Mouse (Mus musculus) embryonic facial prominence, embryonic 14.5 days (tissue): ENCODE measurements around the gene Nek7. TPM values are rescaled to one million over a fixed set of nuclear protein-coding genes. Genes with fewer than 3 reads are reported as not detected.

Experiments used
- ATAC-seq: fragments of 200-750 bp; cut with Nextera tagmentation; 2 replicates; pipeline ENCODE4 v1.8.0; 2017; ENCODE audit warnings: low read depth, moderate number of reproducible peaks, moderate TSS enrichment
- DNase-seq: peaks from one replicate; pipeline ENCODE4 v3.0.0-alpha.2; 2015; ENCODE audit warnings: low spot score
- H3K27ac ChIP-seq: fragments of 300-500 bp; sonication (generic); replicated peaks from 2 replicates; pipeline ENCODE4 v1.5.1; 2014; ENCODE audit warnings: low read depth, mild to moderate bottlenecking, low read length, moderate library complexity
- H3K27me3 ChIP-seq: fragments of 300-500 bp; sonication (generic); replicated peaks from 2 replicates; pipeline ENCODE4 v1.6.1; 2014; ENCODE audit warnings: low read length; ENCODE audit not compliant: control insufficient read depth, insufficient read depth
- H3K36me3 ChIP-seq: fragments of 300-500 bp; sonication (generic); 2 replicates; pipeline ENCODE4 v1.6.1; 2014; ENCODE audit warnings: low read length, mixed read lengths; ENCODE audit not compliant: control insufficient read depth, insufficient read depth
- H3K4me1 ChIP-seq: fragments of 300-500 bp; sonication (generic); 2 replicates; pipeline ENCODE4 v1.6.1; 2014; ENCODE audit warnings: antibody characterized with exemption, low read length; ENCODE audit not compliant: control insufficient read depth, insufficient read depth
- H3K4me2 ChIP-seq: fragments of 300-500 bp; sonication (generic); 2 replicates; pipeline ENCODE4 v1.6.1; 2014; ENCODE audit warnings: low read depth, mild to moderate bottlenecking, low read length, moderate library complexity, mixed read lengths
- H3K4me3 ChIP-seq: fragments of 300-500 bp; sonication (generic); 2 replicates; pipeline ENCODE4 v1.5.1; 2014; ENCODE audit warnings: low read depth, mild to moderate bottlenecking, low read length
- H3K9ac ChIP-seq: fragments of 300-500 bp; sonication (generic); 2 replicates; pipeline ENCODE4 v1.6.1; 2014; ENCODE audit warnings: low read depth, mild to moderate bottlenecking, low read length, moderate library complexity, mixed read lengths
- H3K9me3 ChIP-seq: fragments of 300-500 bp; sonication (generic); 2 replicates; pipeline ENCODE4 v1.6.1; 2016; ENCODE audit warnings: low read length; ENCODE audit not compliant: control insufficient read depth
- WGBS: fragments of 180-500 bp; shearing (Covaris S2); extraction: QIAGEN DNeasy Blood & Tissue Kit; methylation state at CpG from one replicate; pipeline ENCODE4 v1.1.7; 2014; 5-methylcytosine and 5-hydroxymethylcytosine counted together
- polyA plus RNA-seq: library from polyadenylated mRNA; unstranded; fragments of >200 nt; fragmentation: Nextera tagmentation; extraction: Ambion mirVana; gene quantifications from 2 replicates; pipeline ENCODE4 v1.2.1, GENCODE M21; 2014

Nek7 gene
- polyA plus RNA-seq, 1 experiment from 2014 or later: 38.4 TPM

DNA sequence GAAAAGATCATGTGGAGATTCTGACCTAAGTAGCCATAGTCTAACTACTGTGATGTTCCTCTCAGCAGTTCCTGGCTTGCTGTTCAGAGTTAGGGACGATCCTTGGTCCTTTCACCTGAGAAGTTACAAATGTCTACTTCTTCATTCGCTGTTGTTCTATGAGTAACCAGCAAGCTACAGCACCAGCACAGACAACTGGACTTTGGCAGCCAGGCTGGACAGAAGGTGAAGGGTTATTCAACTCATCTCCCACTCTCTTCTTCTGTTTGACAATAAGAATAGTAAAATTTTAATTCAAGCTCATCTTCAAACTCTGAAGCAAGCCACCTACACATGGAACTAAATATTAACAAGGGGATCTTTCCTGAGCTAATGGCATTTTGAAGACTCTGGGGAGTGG, 33.0 kb downstream of the Nek7 start:
- DNase-seq: no peak
- H3K36me3 ChIP-seq: no peaks in the 10 kb centered on the region
- H3K4me2 ChIP-seq: no peak overlapping the region
- H3K27ac ChIP-seq: no peak overlapping the region
- 92% methylated on average over 2 of the region's 2 CpGs for WGBS
- no peak overlapping the region for H3K9ac ChIP-seq
- H3K4me1 ChIP-seq: no peaks in the 10 kb centered on the region
- no peak overlapping the region for H3K4me3 ChIP-seq
- H3K27me3 ChIP-seq: no peaks in the 10 kb centered on the region
- no peaks in the 10 kb centered on the region for H3K9me3 ChIP-seq
- no peak for ATAC-seq

DNA sequence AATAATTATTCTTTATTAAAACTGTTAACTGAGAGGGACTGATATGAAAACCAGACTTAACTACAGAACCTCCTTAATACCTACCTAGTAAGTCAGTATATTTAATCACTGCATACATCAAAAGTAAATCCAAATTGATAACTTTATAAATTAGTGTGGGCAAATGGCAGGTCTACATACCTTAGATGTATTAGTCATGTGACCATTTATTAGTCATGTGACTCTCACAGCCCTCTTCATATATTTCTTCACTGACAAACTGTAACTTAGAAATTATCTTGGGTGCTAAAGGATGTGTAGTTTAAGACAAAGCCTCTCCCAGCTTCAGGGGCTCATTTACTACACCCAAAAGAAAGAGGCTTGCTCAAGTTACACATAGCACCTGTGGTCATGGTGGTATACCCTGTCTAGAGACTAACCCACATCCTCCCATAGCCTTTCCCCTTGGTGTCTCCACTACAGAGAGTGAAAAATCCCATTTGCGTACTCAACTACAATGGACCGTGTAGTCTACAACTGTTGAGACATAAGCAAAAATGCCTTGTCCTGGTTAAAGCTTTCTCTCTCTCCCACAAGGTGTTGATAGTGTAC, 35.4 kb downstream of the Nek7 start:
- 96% methylated on average over 2 of the region's 2 CpGs for WGBS
- Histone ChIP-seq H3K9me3 (no peaks in the 10 kb centered on the region), H3K4me2 (no peak overlapping the region), H3K4me1 (no peaks in the 10 kb centered on the region), H3K36me3 (no peaks in the 10 kb centered on the region), H3K4me3 (no peak overlapping the region), H3K9ac (no peak overlapping the region), H3K27me3 (no peaks in the 10 kb centered on the region), H3K27ac (no peak overlapping the region)
- no peak for ATAC-seq
- no peak for DNase-seq

DNA sequence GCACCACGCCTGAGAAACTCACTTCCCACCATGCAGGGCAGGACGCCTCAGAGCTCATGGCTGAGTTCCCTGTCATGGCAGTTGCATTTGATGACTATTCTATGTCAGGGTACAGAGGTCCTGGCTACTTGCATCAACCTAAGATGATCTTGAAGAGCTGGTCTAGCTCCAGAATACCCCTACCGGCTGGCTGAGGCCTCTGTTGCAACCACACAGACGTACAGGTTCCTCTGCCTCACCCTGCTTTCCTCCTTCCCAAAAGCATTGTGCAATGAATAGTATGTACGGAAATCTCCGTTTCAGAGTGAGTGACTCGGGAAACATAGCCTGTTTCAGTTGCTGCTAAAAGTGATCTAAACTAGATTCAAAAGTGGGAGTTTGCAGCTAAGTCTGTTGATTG, 37.7 kb downstream of the Nek7 start:
- Histone ChIP-seq H3K27me3 (no peaks in the 10 kb centered on the region), H3K9ac (no peak overlapping the region), H3K9me3 (no peaks in the 10 kb centered on the region), H3K36me3 (no peaks in the 10 kb centered on the region), H3K4me1 (0 out of 2 replicates have a peak, but pooled peaks cover 4% of the 10 kb centered on the region), H3K4me3 (no peak overlapping the region), H3K27ac (no peak overlapping the region), H3K4me2 (no peak overlapping the region)
- no peak for DNase-seq
- ATAC-seq: no peak
- 82% methylated on average over 7 of the region's 7 CpGs for WGBS

DNA sequence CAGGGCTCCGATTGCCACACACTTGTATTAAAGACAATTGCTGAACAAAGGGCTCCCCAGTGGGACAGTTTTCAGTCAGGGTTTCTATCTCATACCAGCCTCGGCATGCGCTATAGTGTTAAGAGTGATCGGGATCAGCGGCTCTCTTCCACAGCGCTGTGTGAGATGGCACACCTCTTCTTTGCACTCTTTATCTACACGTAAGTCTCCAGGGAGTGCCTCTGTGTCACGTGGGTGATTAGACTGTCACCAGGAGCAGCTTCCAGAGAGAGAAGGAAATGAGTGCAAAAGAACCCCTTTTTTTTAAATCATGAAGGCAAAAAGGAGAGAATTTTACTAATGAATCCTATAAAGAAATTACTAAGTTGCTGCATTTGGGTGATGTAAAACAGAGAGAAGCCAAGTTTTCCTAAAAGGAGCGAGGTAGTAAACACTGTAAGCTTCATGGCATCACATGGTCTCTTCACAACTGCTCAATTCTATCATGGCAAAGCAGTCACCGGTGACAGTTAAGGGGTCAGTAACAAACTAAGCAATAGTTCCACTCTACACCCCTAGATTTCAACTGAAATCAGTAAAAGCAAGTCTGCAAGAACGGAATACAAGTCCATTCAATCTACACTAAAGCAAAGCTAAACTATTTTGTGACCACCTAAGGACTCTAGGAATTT, 40.0 kb downstream of the Nek7 start:
- 80% methylated on average over 11 of the region's 11 CpGs for WGBS
- H3K27ac ChIP-seq: no peak overlapping the region
- 0 out of 2 replicates have a peak, but pooled peaks cover 4% of the 10 kb centered on the region for H3K4me1 ChIP-seq
- peak; percentile 76; the same call in 1 of the 2 replicates for ATAC-seq
- H3K27me3 ChIP-seq: no peaks in the 10 kb centered on the region
- no peak overlapping the region for H3K4me3 ChIP-seq
- no peaks in the 10 kb centered on the region for H3K36me3 ChIP-seq
- no peak overlapping the region for H3K9ac ChIP-seq
- DNase-seq: peak; percentile 38
- H3K9me3 ChIP-seq: no peaks in the 10 kb centered on the region
- no peak overlapping the region for H3K4me2 ChIP-seq

DNA sequence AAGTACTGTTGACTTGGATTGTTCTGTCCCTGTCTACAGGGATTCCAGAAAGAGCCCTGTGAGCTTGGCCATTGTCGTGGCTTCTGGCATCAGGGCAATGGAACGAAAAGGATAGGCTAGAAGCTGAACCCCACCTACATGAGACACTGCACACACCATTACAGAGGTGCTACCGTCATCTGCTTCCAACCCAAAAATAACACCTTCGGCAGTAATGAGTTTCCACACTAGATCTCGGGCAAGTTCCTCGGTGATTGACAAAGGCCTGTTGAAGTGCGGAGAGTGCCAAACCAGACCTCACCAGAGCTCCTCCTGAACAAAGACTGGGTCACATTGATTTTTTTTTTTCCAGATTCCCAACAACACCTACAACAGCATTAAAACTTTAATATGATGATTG, 40.7 kb downstream of the Nek7 start:
- H3K4me2 ChIP-seq: no peak overlapping the region
- no peaks in the 10 kb centered on the region for H3K27me3 ChIP-seq
- no peak for DNase-seq
- H3K9me3 ChIP-seq: no peaks in the 10 kb centered on the region
- H3K4me1 ChIP-seq: 0 out of 2 replicates have a peak, but pooled peaks cover 4% of the 10 kb centered on the region
- no peak overlapping the region for H3K4me3 ChIP-seq
- H3K9ac ChIP-seq: no peak overlapping the region
- H3K27ac ChIP-seq: no peak overlapping the region
- 85% methylated on average over 7 of the region's 7 CpGs for WGBS
- ATAC-seq: no peak
- H3K36me3 ChIP-seq: no peaks in the 10 kb centered on the region

DNA sequence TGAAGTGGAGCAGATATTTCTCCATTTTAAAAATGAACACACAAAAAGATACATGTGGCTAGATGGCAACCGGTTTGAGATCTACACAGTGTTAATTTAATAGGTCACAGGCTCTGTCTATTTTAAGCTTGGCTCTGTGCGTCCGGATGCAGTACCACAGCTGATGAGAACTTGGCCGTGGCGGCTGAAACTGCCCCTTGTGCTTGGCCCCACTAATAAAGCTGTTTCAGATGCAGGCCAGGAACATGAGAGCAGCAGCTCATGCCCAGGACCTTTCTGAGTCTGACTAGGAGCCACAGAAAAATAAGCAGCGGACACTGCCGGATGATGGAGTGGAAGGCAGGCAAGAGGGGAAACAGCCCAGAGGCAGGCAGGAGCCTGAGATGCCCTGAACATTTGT, 43.1 kb downstream of the Nek7 start:
- Histone ChIP-seq H3K9ac (no peak overlapping the region), H3K9me3 (no peaks in the 10 kb centered on the region), H3K27me3 (no peaks in the 10 kb centered on the region), H3K36me3 (no peaks in the 10 kb centered on the region), H3K4me3 (no peak overlapping the region), H3K4me1 (peaks cover 4% of the 10 kb centered on the region; the same call in 1 of the 2 replicates), H3K4me2 (no peak overlapping the region), H3K27ac (no peak overlapping the region)
- 41% methylated on average over 7 of the region's 7 CpGs for WGBS
- ATAC-seq: no peak
- DNase-seq: peak; percentile 63

DNA sequence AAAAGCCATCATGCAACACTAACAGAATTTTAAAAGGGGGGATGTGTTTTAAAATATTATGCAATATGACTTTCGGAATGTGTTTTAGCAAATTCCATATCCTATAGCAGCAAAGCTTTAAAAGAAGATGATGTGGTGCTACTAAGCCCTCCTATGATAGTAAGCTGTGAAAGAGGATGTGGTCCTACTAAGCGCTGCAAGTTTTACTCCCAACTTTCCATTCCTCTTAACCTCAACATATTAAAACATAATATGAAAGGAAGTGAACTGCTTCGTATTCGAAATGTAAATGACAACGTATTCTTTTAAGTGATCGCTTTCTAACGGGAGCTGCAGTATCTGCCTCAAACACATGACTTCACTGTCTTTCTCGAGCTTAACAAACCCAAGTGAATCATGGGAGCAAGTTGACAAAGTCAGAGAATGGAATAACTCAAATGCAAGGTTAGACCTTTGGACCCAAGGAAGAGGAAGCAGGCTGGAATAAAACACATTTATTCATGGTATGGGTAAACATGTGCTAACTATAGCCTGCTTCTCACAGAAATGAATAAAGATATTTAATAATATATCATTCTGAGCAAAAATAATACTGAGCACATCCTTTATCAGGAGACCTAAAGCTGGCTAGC, 43.8 kb downstream of the Nek7 start:
- Histone ChIP-seq H3K36me3 (no peaks in the 10 kb centered on the region), H3K4me1 (peaks cover 4% of the 10 kb centered on the region; the same call in 1 of the 2 replicates), H3K27ac (no peak overlapping the region), H3K9me3 (no peaks in the 10 kb centered on the region), H3K4me2 (no peak overlapping the region), H3K4me3 (no peak overlapping the region), H3K27me3 (no peaks in the 10 kb centered on the region), H3K9ac (no peak overlapping the region)
- no peak for ATAC-seq
- DNase-seq: no peak
- WGBS: 93% methylated on average over 8 of the region's 8 CpGs

DNA sequence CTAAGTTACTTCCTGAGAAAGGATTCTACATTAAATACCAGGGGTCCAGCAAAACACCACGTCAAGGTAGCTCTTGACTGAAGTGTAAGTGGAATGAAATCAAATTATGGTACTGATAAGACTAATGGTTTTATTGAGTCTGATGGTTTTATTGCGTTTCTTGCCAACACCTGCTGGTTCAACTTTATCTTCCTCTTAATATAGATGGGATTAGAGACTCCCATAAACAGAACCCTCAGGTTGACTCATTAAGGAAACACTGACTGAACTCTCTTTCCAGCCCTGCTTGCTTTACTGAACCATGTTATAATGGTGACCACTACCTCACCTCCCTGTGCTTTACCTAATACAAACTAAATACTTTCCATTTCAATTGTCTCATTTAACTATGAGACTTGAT, 44.3 kb downstream of the Nek7 start:
- H3K36me3 ChIP-seq: no peaks in the 10 kb centered on the region
- no peak overlapping the region for H3K4me2 ChIP-seq
- H3K9ac ChIP-seq: no peak overlapping the region
- no peak overlapping the region for H3K4me3 ChIP-seq
- H3K27me3 ChIP-seq: no peaks in the 10 kb centered on the region
- DNase-seq (no peak), ATAC-seq (no peak)
- no peak overlapping the region for H3K27ac ChIP-seq
- no peaks in the 10 kb centered on the region for H3K9me3 ChIP-seq
- H3K4me1 ChIP-seq: peaks cover 4% of the 10 kb centered on the region; the same call in 1 of the 2 replicates
- 81% methylated on average over 2 of the region's 2 CpGs for WGBS
